Mouse (Mus musculus) bone marrow macrophage, adult 2 months (primary cell): ENCODE results near the gene Rasa4.

Experiments used
- CTCF ChIP-seq: IDR thresholded peaks from 2 replicates; pipeline ENCODE4 v1.5.1; 2012; ENCODE audit warnings: low read depth, mild to moderate bottlenecking, low read length, moderate library complexity
- POLR2A ChIP-seq: IDR thresholded peaks from 2 replicates; pipeline ENCODE4 v1.6.1; 2012; ENCODE audit warnings: mild to moderate bottlenecking, low read depth, low read length, borderline replicate concordance

DNA sequence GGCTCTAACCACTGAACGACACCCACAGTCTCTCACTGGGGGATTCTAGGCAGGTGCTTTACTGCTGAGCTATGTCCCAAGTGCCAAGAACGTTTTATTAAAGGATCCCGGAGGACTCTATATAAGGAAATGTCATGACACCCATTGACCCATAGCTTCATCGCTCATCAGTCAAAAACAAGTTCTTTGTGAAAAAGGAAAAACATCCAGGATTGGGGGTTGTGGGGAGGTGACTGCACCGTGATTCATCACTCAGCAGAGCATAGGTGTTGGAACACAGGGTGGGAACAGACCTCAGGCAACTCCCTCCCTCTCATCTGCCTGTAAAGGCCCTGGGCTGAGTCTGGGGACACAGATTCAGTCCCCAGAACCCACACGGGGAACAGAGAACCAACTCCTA is 33.8 kb upstream of the Rasa4 start:
- TF ChIP-seq CTCF (no peak), POLR2A (no peak)
